Mouse (Mus musculus) left cerebral cortex, postnatal 4 days (tissue): Measurements from ENCODE around the gene Gtf2ird1. TPM values are rescaled to one million over a fixed set of nuclear protein-coding genes. Genes with fewer than 3 reads are reported as not detected.
A peak's percentile ranks its signal among the peaks of the same experiment; 100 is the strongest.

Experiments
- DNase-seq: peaks from one replicate; pipeline ENCODE4 v3.0.0-alpha.2; 2022
- intact Hi-C: fragments of 180-260 bp; cut with DNase I; formaldehyde crosslinking; loops from one replicate; pipeline ENCODE4 v1.15.1; 2025
- microRNA-seq: library from miRNA; unstranded; fragments of <30 nt; microRNA quantifications from one replicate; pipeline ENCODE4 v1.2.0, GENCODE M21; 2022
- total RNA-seq, 2 experiments: library from RNA; stranded (reverse); gene quantifications; 2 replicates each; pipeline ENCODE4 v1.2.3; 2021

Gtf2ird1 gene
- total RNA-seq, 2 experiments from 2014 or later, result 67.6 to 81.6 TPM

DNA sequence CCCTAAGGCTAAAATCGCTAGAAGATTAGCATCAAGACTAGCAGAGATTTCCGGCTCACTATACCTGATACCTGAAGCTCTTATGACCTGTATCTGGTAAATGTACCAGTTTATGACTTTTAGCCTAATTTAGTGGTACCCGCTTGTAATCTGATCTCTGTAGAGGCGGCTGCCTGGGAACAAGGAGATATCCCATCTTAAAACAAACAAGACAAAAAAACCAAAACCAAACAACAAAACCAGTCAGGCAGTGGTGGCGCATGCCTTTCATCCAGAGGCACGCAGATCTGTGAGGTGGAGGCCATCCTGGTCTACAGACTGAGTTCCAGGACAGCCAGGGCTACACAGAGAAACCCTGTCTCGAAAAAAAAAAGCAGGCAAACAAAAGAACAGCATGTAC lies 134.8 kb downstream of the Gtf2ird1 start:
- no peak for DNase-seq
- intact Hi-C loops, result no loop called here

DNA sequence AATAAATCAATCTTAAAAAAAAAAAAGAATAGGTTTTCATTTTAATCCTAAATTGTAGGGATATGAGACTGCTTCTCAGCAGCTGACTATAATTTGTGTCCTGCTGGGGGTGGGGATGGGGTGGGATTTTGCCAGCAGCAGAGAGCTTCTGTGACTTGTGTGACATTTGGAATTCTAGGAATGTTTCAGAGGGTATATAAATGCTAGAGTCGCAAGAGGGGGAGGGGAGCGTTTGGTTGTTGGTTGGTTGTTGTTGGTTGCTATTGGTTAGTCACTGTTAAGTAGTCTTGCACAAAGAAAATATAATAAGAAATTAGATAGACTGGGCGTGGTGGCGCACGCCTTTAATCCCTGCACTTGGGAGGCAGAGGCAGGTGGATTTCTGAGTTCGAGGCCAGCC lies 137.6 kb downstream of the Gtf2ird1 start:
- intact Hi-C loops, result no loop called here
- no peak for DNase-seq

DNA sequence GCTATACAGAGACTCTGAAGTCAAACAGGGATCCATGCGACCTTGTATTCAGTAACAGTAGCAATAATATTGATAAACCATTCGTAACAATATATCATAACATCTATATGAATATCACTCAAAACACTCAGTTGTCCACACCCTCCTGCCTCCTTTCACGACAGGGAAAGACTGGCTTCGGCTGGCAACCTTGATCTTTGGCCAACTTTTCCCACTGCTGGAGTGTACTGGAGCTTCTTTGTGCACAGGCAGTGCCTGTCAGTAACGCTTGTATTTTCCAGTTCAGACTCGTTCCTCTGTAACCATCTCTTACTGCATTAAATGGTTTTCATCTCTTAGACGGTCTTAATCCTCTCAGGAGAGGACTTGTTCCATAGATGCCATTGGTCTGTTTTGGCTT lies 139.8 kb downstream of the Gtf2ird1 start:
- peak; percentile 32 for DNase-seq
- intact Hi-C loops, result no loop called here

DNA sequence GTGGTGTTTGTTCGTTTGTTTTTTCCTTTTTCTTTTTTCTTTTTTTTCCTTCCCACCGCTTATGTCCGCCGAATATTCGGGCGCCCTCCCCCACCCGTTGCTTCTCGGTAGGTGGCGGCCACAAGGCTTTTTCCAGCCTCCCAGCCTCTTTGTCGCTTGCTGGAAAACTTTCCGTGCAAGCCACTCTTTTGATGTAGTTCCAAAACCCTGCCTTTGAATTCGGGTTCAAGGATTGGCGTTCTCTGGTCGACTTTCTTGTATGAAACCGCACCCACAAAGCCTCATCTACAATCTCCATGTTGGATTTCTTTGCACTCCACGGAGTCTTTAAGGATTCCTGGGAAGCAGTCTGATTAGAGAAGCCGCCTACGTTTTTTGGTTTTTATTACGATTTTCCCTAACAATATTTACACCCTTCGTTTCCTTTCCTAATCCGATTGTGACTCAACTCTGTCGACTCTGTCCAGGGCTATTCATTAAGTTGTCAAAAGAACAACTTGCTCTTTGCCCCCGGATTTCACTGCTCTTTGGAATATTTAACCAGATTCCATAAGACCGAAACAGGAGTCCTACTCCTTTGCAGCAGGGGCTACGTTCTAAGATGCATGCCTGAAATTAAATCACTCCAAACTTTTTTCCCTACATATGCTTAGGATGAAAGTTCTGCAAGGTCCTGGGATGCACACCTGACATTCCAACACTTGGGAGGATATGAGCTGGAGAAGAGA lies 140.7 kb downstream of the Gtf2ird1 start:
- peak; percentile 63 for DNase-seq
- intact Hi-C loops, result no loop called here

DNA sequence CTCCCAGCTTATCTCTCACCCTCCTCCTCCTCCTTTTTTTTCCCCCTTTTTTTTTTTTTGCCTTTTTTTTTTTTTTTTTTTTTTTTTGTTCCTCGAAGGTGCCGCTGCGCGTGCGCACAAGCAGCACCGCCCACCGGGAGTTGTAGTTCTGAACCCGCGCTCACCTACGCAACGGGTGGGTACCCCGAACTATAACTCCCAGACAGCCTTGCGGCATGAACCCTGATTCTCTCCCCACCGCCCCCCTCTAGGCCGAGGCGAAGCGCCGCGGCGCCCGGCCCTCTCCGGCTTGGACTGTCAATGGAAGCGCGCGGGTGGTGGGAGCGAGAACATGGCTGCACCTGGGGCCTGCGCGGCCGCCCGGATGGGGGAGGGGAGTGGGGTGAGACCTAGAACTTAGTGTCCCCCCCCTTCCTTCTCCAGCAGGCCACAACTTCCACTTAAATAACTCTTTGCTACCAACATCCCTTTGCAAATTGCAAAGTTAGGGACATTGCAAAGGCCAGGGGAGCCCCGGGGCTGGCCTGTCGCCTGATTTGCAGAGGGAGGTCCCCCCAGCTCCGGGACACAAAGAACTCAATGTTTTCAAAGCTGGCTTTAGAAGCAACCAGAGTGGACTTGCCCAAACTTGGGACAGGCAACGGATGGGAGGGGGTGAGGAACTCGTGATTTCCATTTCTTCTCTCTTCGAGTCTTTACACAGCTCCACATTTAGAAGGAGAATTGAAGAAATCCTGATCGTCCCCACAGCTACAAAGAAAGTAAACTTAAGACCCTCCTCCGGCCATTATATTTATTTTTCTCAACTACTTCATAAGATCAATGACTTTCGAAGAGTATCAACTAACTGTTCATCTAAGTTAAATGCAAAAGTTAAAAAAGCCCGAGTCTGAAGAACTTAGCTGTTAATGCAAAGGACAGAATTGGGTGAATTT lies 141.6 kb downstream of the Gtf2ird1 start, which contains the start of gene Gtf2i:
Gene Gtf2i (minus strand): TSS at position 73 of the 935 bp plus-strand sequence.
- intact Hi-C loops, result no loop called here
- peak; percentile 98 for DNase-seq

DNA sequence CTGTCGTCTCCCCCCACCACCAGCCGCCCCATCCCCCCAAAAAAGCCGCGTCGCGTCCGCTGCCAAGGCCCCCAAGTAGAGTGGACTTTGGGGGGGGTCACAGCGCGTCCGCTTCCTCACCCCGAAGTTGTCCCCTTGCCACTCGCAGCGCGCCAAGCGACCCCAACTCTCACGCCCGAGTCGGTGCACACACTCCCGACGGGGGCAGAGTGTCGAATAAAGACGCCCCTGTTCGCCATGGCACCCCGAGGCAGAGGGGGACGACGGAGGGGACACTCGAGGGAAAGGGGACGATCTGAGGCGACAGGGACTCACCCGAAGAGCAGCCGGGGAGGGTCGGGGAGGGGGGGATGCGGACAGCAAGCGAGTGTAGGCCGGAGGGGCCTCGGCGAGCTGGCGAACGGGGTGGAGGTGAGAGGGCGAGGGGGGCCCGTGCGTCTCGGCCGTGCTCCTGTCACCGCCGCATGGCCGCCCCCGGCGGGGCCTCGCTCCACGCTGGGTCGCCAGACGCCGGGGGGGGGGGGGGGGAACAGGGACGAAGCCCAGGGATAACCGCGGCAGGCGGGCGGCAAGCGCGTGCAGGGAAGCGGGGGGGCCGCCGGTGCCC lies 142.3 kb downstream of the Gtf2ird1 start:
- intact Hi-C loops, result no loop called here
- peak; percentile 75 for DNase-seq

DNA sequence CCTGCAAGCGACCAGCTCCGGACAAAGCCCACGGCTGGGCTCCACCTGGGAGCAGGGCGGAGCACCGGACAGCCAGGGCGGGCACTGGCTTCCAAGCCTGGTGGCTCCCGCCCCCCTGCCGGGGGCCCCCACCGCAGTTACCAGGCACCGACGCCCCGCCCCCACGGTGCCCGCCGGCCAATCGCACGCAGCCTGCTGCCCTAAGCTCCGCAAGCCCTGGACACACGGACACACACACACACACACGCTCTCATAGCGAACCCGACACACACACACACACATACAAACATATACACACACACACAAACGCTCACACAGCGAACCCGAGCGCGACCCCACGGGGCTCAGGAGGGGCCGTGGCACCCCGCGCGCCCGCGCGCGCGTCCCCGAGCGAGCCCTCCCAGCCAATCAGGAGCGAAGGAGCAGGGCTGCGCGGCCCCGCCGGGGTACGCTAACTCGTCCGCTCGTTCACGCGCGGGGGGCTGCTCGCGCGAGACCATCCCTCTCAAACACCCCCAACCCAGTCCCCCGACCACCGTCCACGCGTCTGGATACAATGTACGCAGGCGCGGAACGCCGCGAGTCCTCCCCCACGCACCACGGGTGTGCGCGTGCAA lies 143.0 kb downstream of the Gtf2ird1 start:
- DNase-seq, result peak; percentile 98
- intact Hi-C loops, result no loop called here

DNA sequence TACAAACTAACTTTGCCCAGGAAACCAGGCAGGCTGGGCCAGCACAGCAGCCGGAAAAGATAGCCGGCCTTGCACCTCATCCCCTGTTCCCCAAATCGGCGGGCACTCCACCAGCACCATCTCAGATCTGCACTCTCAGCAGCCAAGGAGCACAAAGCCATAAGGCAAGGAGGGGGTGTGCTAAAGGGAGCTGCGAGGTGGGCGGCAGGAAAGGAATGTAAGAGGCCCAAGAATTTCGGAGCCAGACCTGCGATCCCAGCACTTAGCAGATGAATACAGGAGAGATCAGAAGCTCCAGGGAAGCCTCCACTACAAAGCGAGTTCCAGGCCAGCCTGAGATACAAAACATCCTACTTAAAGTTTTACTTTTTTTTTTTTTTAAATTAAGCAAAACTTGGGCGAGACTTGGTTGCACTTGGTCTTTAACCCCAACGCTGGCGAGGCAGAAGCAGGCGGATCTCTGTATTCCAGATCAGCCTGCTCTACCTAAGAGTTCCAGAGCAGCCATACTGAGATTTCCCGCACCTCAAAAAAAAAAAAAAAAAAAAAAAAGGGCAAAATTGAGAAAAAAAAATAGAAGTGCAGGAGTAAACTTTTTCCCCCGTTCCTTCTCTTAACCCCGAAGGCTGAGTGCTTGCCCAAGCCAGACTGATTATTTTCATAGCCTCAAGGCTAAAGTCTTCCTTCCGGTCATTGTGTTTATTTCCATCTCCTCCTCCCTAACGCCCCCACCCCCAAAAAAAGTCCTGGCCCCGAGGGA lies 143.6 kb downstream of the Gtf2ird1 start:
- intact Hi-C loops, result no loop called here
- DNase-seq, result peak; percentile 6

DNA sequence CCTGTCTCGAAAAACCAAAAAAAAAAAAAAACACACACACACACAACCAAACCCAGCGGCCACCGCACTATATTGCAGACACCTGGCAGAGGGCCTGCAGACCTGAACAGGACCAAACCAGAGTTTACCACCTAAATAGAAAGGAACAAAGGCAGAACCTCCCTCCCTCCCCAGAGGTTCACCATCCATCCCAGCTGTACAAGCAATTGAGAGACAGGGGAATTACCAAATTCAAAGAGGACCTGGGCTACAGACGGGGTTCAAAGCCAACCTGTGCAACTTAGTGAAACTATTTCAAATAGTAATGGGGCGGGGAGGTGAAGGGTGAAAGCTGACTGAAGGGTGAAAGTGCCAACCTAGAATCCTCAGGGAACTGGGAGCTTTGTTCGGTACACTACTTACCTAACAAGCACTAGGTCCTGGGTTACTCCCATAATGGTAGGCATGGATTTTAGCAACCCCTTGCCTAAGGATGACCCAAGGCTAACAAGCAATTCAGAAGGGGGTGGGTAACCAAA lies 144.6 kb downstream of the Gtf2ird1 start:
- no peak for DNase-seq
- intact Hi-C loops, result no loop called here

DNA sequence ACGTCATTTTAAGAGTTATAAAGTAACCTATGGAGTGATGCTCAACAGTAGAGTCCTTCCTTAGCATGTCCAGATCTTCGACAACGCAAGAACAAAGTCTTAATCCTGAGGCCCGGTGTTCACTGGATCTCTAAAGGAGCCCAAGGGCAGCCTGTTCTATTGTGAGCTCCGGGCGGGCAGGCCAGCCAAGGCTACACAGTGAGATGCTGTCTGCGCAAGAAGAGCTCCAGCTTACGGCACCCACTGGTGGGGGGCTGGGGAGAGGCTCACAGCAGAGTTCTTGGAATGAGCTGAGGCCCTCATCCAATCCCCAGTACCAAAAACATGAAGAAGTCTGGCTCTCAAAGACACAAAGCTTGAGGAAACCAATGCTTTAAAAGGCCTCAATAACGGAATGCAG lies 146.3 kb downstream of the Gtf2ird1 start:
- intact Hi-C loops, result no loop called here
- no peak for DNase-seq

DNA sequence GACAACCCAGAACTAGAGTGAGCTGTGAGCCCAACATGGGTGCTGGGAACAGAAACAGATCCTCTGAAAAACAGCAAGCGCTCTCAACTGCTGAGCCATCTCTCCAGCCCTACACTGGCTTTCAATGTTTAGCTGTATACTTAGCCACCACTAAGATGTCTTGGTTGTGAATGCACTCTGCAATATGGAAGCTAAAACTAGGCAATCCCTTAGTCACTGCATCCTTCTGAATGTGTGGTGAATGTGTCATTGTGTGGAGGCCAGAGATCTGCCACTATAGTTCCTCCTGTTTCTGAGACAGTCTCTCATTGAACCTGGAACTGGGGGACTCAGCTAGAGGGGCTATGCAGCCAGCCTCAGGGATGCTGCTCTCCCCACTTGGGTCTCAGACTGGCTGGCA lies 147.2 kb downstream of the Gtf2ird1 start:
- no peak for DNase-seq

More for the DNA sequence above, 147.2 kb downstream of the Gtf2ird1 start:
- intact Hi-C loops, result no loop called here

Small RNA genes within 50 kb of the gene (microRNA-seq; reads per million reads assigned to microRNA genes)
- gene Gm26340 (not detected), gene Mir3965 (not detected)

Other genes with a start within 250 kb of the Gtf2ird1 start
- 1 to 10 TPM; 2.5 to 3.7 TPM for gene Ncf1, start 227.1 kb downstream of the Gtf2ird1 start, total RNA-seq
- gene Gtf2i, start 142.0 kb downstream of the Gtf2ird1 start, total RNA-seq, result 100 to 1,000 TPM; 172 to 181 TPM
- gene Clip2, start 95.7 kb upstream of the Gtf2ird1 start, total RNA-seq, result 100 to 1,000 TPM; 172 to 179 TPM
- not detected for gene Syna, start 103.5 kb upstream of the Gtf2ird1 start, total RNA-seq
- gene Rfc2, start 124.7 kb upstream of the Gtf2ird1 start, total RNA-seq, result 10 to 100 TPM; 81.7 to 92.8 TPM
- 1 to 10 TPM; 4.4 to 5.6 TPM for gene Lat2, start 158.3 kb upstream of the Gtf2ird1 start, total RNA-seq
- gene Eif4h, start 182.8 kb upstream of the Gtf2ird1 start, total RNA-seq, result 100 to 1,000 TPM; 285 to 287 TPM
- 10 to 100 TPM; 68.6 to 74.2 TPM for gene Limk1, start 231.9 kb upstream of the Gtf2ird1 start, total RNA-seq